7 mouse cellular contexts compared by ENCODE assay signal in genomic region chr11:43633658-43634401, GRCm38 (mm10). TPM values are rescaled to one million over a fixed set of nuclear protein-coding genes. Genes with fewer than 3 reads are reported as not detected.
DNase-seq lines count a peak whose midpoint lies in the region; ATAC-seq and TF ChIP-seq lines count a peak whose summit lies in the region.

No protein-coding gene starts in this region.

- H3K27me3 ChIP-seq in forebrain, embryonic 13.5 days, result 0 out of 2 replicates have a peak, but pooled peaks cover 3% of the 10 kb centered on the region
- H3K27me3 ChIP-seq in heart, embryonic 16.5 days (ENCODE audit: control insufficient read depth, insufficient read depth, low read length), result no peaks in the 10 kb centered on the region
- no peaks in the 10 kb centered on the region for H3K27me3 ChIP-seq in kidney, embryonic 16.5 days (ENCODE audit: insufficient read depth, low read length)
- no peaks in the 10 kb centered on the region for H3K27me3 ChIP-seq in liver, embryonic 15.5 days
- H3K27me3 ChIP-seq in myocyte (ENCODE audit: control insufficient read depth, insufficient read depth, insufficient read length), result no peaks in the 10 kb centered on the region

- no peaks in the 10 kb centered on the region for H3K9me3 ChIP-seq in forebrain, embryonic 13.5 days (replicated peaks)
- H3K9me3 ChIP-seq in heart, embryonic 16.5 days (replicated peaks; ENCODE audit: control insufficient read depth, low read length), result no peaks in the 10 kb centered on the region
- H3K9me3 ChIP-seq in kidney, embryonic 16.5 days (ENCODE audit: low read length), result no peaks in the 10 kb centered on the region
- H3K9me3 ChIP-seq in liver, embryonic 15.5 days (replicated peaks), result no peaks in the 10 kb centered on the region

- no peak overlapping the region for H3K9ac ChIP-seq in forebrain, embryonic 13.5 days
- H3K9ac ChIP-seq in heart, embryonic 16.5 days (ENCODE audit: low read length), result peak overlapping the region; percentile 28
- no peak overlapping the region for H3K9ac ChIP-seq in kidney, embryonic 16.5 days (replicated peaks; ENCODE audit: low read length)
- H3K9ac ChIP-seq in liver, embryonic 15.5 days, result no peak overlapping the region

- no peaks in the 10 kb centered on the region for H3K79me2 ChIP-seq in myocyte (ENCODE audit: control insufficient read depth, insufficient read depth)

- H3ac ChIP-seq in myocyte (ENCODE audit: control insufficient read depth, insufficient read length), result no peak overlapping the region

- no peak for TF ChIP-seq POLR2A in myocyte (IDR thresholded peaks at IDR 0.05; ENCODE audit: insufficient read length, low read depth)

- H3K4me2 ChIP-seq in forebrain, embryonic 13.5 days, result peak overlapping the region; percentile 37; the same call in 1 of the 2 replicates
- peak overlapping the region; percentile 45 for H3K4me2 ChIP-seq in heart, embryonic 16.5 days (ENCODE audit: low read depth, low read length)
- peak overlapping the region; percentile 16; the same call in 1 of the 2 replicates for H3K4me2 ChIP-seq in kidney, embryonic 16.5 days (replicated peaks; ENCODE audit: low read depth, low read length)
- no peak overlapping the region; the same call in 1 of the 2 replicates for H3K4me2 ChIP-seq in liver, embryonic 15.5 days
- H3K4me2 ChIP-seq in myocyte (ENCODE audit: low read depth), result peak overlapping the region; percentile 27

- WGBS in forebrain, embryonic 13.5 days, result 30% methylated on average over 19 of the region's 19 CpGs
- WGBS in heart, embryonic 16.5 days, result 11% methylated on average over 18 of the region's 19 CpGs
- 10% methylated on average over 19 of the region's 19 CpGs for WGBS in kidney, embryonic 16.5 days
- WGBS in liver, embryonic 15.5 days (ENCODE audit: insufficient replicate concordance), result 13% methylated on average over 19 of the region's 19 CpGs

- peak; percentile 72 for DNase-seq in adrenal gland, postnatal 25 days
- DNase-seq in urinary bladder, postnatal 14 days (ENCODE audit: low spot score), result peak; percentile 74

- no peaks in the 10 kb centered on the region for H3K36me3 ChIP-seq in forebrain, embryonic 13.5 days (ENCODE audit: poor library complexity, severe bottlenecking)
- H3K36me3 ChIP-seq in heart, embryonic 16.5 days (ENCODE audit: control insufficient read depth, insufficient read depth), result no peaks in the 10 kb centered on the region
- no peaks in the 10 kb centered on the region for H3K36me3 ChIP-seq in kidney, embryonic 16.5 days (ENCODE audit: insufficient read depth, low read length)
- no peaks in the 10 kb centered on the region for H3K36me3 ChIP-seq in liver, embryonic 15.5 days (replicated peaks)
- H3K36me3 ChIP-seq in myocyte (ENCODE audit: control insufficient read depth, insufficient read depth), result no peaks in the 10 kb centered on the region

- ATAC-seq in forebrain, embryonic 13.5 days, result peak; percentile 66
- ATAC-seq in heart, embryonic 16.5 days (replicated peaks; ENCODE audit: extremely low read depth, insufficient read depth, low FRiP score), result peak; percentile 65
- ATAC-seq in kidney, embryonic 16.5 days (ENCODE audit: low FRiP score, low TSS enrichment), result peak; percentile 94
- ATAC-seq in liver, embryonic 15.5 days (ENCODE audit: insufficient read depth), result 0 out of 2 replicates have a peak, but pooled peaks have one; percentile 24

- no peak overlapping the region; the same call in 1 of the 2 replicates for H3K27ac ChIP-seq in forebrain, embryonic 13.5 days
- H3K27ac ChIP-seq in heart, embryonic 16.5 days (ENCODE audit: low read length), result peak overlapping the region; percentile 75
- peak overlapping the region; percentile 65; the same call in 1 of the 2 replicates for H3K27ac ChIP-seq in kidney, embryonic 16.5 days (ENCODE audit: low read length)
- H3K27ac ChIP-seq in liver, embryonic 15.5 days (replicated peaks), result no peak overlapping the region

- H3K4me3 ChIP-seq in forebrain, embryonic 13.5 days, result no peak overlapping the region
- H3K4me3 ChIP-seq in heart, embryonic 16.5 days (ENCODE audit: low read length), result no peak overlapping the region
- H3K4me3 ChIP-seq in kidney, embryonic 16.5 days (ENCODE audit: low read length), result no peak overlapping the region
- H3K4me3 ChIP-seq in liver, embryonic 15.5 days (replicated peaks), result no peak overlapping the region
- no peak overlapping the region for H3K4me3 ChIP-seq in myocyte

- peaks cover 9% of the 10 kb centered on the region for H3K4me1 ChIP-seq in forebrain, embryonic 13.5 days
- peaks cover 20% of the 10 kb centered on the region for H3K4me1 ChIP-seq in heart, embryonic 16.5 days (ENCODE audit: control insufficient read depth, insufficient read depth, low read length)
- H3K4me1 ChIP-seq in kidney, embryonic 16.5 days (ENCODE audit: insufficient read depth, low read length), result peaks cover 17% of the 10 kb centered on the region
- peaks cover 23% of the 10 kb centered on the region for H3K4me1 ChIP-seq in liver, embryonic 15.5 days (replicated peaks)

TF ChIP-seq in myocyte, 11 proteins besides CTCF, POLR2A, EP300 and RAD21:
- TF ChIP-seq USF1 (IDR thresholded peaks at IDR 0.05; ENCODE audit: low read depth) (no peak), E2F4 (IDR thresholded peaks at IDR 0.05; ENCODE audit: insufficient read depth) (no peak), SRF (IDR thresholded peaks at IDR 0.05; ENCODE audit: control insufficient read depth, insufficient read length, low read depth) (no peak), MYOD1 (IDR thresholded peaks at IDR 0.05; ENCODE audit: control insufficient read depth in 1 of 3, insufficient read length in 2 of 3, low read depth in 2 of 3) (no peak), TCF12 (IDR thresholded peaks at IDR 0.05; ENCODE audit: insufficient read depth, poor library complexity, severe bottlenecking) (no peak), TCF3 (IDR thresholded peaks at IDR 0.05; ENCODE audit: insufficient read length, low read depth) (no peak), POLR2AphosphoS2 (IDR thresholded peaks at IDR 0.05; ENCODE audit: insufficient read length, low read depth) (no peak), REST (IDR thresholded peaks at IDR 0.05; ENCODE audit: insufficient read depth, insufficient read length) (no peak), MYOG (IDR thresholded peaks at IDR 0.05; ENCODE audit: control insufficient read depth in 1 of 3, insufficient read depth in 1 of 3, insufficient read length in 2 of 3, low read depth in 2 of 3) (no peak), MAX (IDR thresholded peaks at IDR 0.05; ENCODE audit: low read depth) (no peak), CEBPB (IDR thresholded peaks at IDR 0.05; ENCODE audit: insufficient read depth, poor library complexity, severe bottlenecking) (no peak)
TF ChIP-seq in myocyte: peak in this region for 0.

RNA-seq across cellular contexts. Expression of gene Fabp6, which starts 32.5 kb away (rescaled TPM):
- not detected in 2 replicates for total RNA-seq in adrenal gland, postnatal 25 days (2021)
- not detected in 2 replicates for polyA plus RNA-seq in forebrain, embryonic 13.5 days (2015; fragmentation: Nextera tagmentation; extraction: Ambion mirVana)
- polyA plus RNA-seq in heart, embryonic 16.5 days (2015; fragmentation: Nextera tagmentation; extraction: Ambion mirVana), result 18.3 TPM in 1 of 2 replicates, not detected in the other
- polyA plus RNA-seq in kidney, embryonic 16.5 days (2015; fragmentation: Nextera tagmentation; extraction: Ambion mirVana), result 0.42 TPM in 1 of 2 replicates, not detected in the other
- polyA plus RNA-seq in liver, embryonic 15.5 days (2015; fragmentation: Nextera tagmentation; extraction: Ambion mirVana), result not detected in 2 replicates
- not detected for polyA plus RNA-seq in myocyte (2012; fragmentation: generic; extraction: Trizol)

RNA-seq across cellular contexts. Expression of gene 4933415A04Rik, which starts 47.0 kb away (rescaled TPM):
- total RNA-seq in adrenal gland, postnatal 25 days (2021), result 1.0 and 1.1 TPM in 2 replicates
- polyA plus RNA-seq in forebrain, embryonic 13.5 days (2015; fragmentation: Nextera tagmentation; extraction: Ambion mirVana), result 4.8 TPM in 2 replicates
- polyA plus RNA-seq in heart, embryonic 16.5 days (2015; fragmentation: Nextera tagmentation; extraction: Ambion mirVana), result 4.5 and 5.5 TPM in 2 replicates
- 6.8 and 7.4 TPM in 2 replicates for polyA plus RNA-seq in kidney, embryonic 16.5 days (2015; fragmentation: Nextera tagmentation; extraction: Ambion mirVana)
- 0.50 and 0.51 TPM in 2 replicates for polyA plus RNA-seq in liver, embryonic 15.5 days (2015; fragmentation: Nextera tagmentation; extraction: Ambion mirVana)
- not detected for polyA plus RNA-seq in myocyte (2012; fragmentation: generic; extraction: Trizol)

RNA-seq across cellular contexts. Expression of gene Pwwp2a, which starts 48.0 kb away (rescaled TPM):
- 37.7 and 43.2 TPM in 2 replicates for total RNA-seq in adrenal gland, postnatal 25 days (2021)
- polyA plus RNA-seq in forebrain, embryonic 13.5 days (2015; fragmentation: Nextera tagmentation; extraction: Ambion mirVana), result 28.4 and 28.5 TPM in 2 replicates
- 15.5 and 17.4 TPM in 2 replicates for polyA plus RNA-seq in heart, embryonic 16.5 days (2015; fragmentation: Nextera tagmentation; extraction: Ambion mirVana)
- polyA plus RNA-seq in kidney, embryonic 16.5 days (2015; fragmentation: Nextera tagmentation; extraction: Ambion mirVana), result 13.6 and 21.0 TPM in 2 replicates
- polyA plus RNA-seq in liver, embryonic 15.5 days (2015; fragmentation: Nextera tagmentation; extraction: Ambion mirVana), result 8.5 and 10.5 TPM in 2 replicates
- polyA plus RNA-seq in myocyte (2012; fragmentation: generic; extraction: Trizol), result 4.9 TPM

Comparison
In these comparisons a context has a peak if more than half of its experiments do, and no peak if none do; other contexts are left out.
1. ATAC-seq: peak in every context shown above with its lines; median percentile 94 in kidney, embryonic 16.5 days; 66 in forebrain, embryonic 13.5 days; 65 in heart, embryonic 16.5 days; 24 in liver, embryonic 15.5 days.
2. H3K27ac ChIP-seq: peak in heart, embryonic 16.5 days (single experiment) and kidney, embryonic 16.5 days (single experiment); none in forebrain, embryonic 13.5 days (single experiment) and liver, embryonic 15.5 days (single experiment).